Mouse (Mus musculus): ENCODE measurements around the gene Atp6v1e1. TPM values are rescaled to one million over a fixed set of nuclear protein-coding genes. Genes with fewer than 3 reads are reported as not detected.

Gene Atp6v1e1
- polyA plus RNA-seq, 1 experiment from 2014 or later: 92.3 TPM

- 85% methylated on average over 5 of the region's 5 CpGs for WGBS
- H3K27ac ChIP-seq (ENCODE audit: low read depth): no peak overlapping the region
- TF ChIP-seq CTCF (IDR thresholded peaks at IDR 0.05; ENCODE audit: low read depth): no peak
- H3K4me1 ChIP-seq (ENCODE audit: insufficient read depth): 0 out of 2 replicates have a peak, but pooled peaks cover 2% of the 10 kb centered on the region
- H3K4me2 ChIP-seq: no peak overlapping the region
- no peaks in the 10 kb centered on the region for H3K9me3 ChIP-seq (ENCODE audit: low read depth, low read length)
- DNase-seq (no peak), ATAC-seq (ENCODE audit: insufficient read depth) (no peak)
- H3K27me3 ChIP-seq (ENCODE audit: insufficient read depth, low read length): no peaks in the 10 kb centered on the region
- H3K36me3 ChIP-seq (ENCODE audit: insufficient read depth): no peaks in the 10 kb centered on the region
- H3K9ac ChIP-seq: no peak overlapping the region
- no peak overlapping the region for H3K4me3 ChIP-seq (ENCODE audit: low read depth, low read length)
These were observed 19.2 kb upstream of the Atp6v1e1 start for GRCm38 (mm10) chr6:120841754-120842153.

DNA sequence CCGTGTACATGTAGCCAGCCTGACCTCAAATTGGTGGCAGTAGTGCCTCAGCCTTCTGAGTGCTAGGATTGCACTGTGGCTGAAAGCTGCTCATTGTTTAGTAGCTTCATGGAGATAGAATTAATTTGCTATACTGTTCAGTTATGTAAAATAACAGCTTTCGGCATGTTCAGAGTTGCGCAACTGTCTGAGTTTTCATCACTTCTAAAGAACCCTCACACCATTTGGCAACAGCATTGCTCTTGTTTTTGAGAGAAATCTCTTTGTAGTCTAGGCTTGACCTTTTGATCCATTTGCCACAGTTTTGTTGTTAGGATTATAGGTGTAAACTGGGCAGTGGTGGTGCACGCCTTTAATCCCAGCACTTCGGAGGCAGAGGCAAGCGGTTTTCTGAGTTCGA lies 17.7 kb upstream of the Atp6v1e1 start:
- ATAC-seq (ENCODE audit: insufficient read depth): no peak
- no peak overlapping the region for H3K4me3 ChIP-seq (ENCODE audit: low read depth, low read length)
- no peaks in the 10 kb centered on the region for H3K27me3 ChIP-seq (ENCODE audit: insufficient read depth, low read length)
- H3K9ac ChIP-seq: no peak overlapping the region
- no peak for TF ChIP-seq CTCF (IDR thresholded peaks at IDR 0.05; ENCODE audit: low read depth)
- peaks cover 2% of the 10 kb centered on the region; the same call in 1 of the 2 replicates for H3K4me1 ChIP-seq (ENCODE audit: insufficient read depth)
- no peak overlapping the region for H3K4me2 ChIP-seq
- WGBS: 91% methylated on average over 7 of the region's 7 CpGs
- peak; percentile 12 for DNase-seq
- no peak overlapping the region for H3K27ac ChIP-seq (ENCODE audit: low read depth)
- H3K36me3 ChIP-seq (ENCODE audit: insufficient read depth): no peaks in the 10 kb centered on the region
- H3K9me3 ChIP-seq (ENCODE audit: low read depth, low read length): no peaks in the 10 kb centered on the region

GRCm38 (mm10) chr6:120837152-120837530 lies 14.5 kb upstream of the Atp6v1e1 start:
- DNase-seq: peak; percentile 15
- peak overlapping the region; percentile 76 for H3K4me2 ChIP-seq
- H3K9ac ChIP-seq: peak overlapping the region; percentile 98
- no peak overlapping the region for H3K27ac ChIP-seq (ENCODE audit: low read depth)
- 57% methylated on average over 1 of the region's 1 CpGs for WGBS
- H3K4me1 ChIP-seq (ENCODE audit: insufficient read depth): peaks cover 2% of the 10 kb centered on the region; the same call in 1 of the 2 replicates
- no peak for TF ChIP-seq CTCF (IDR thresholded peaks at IDR 0.05; ENCODE audit: low read depth)
- H3K4me3 ChIP-seq (ENCODE audit: low read depth, low read length): peak overlapping the region; percentile 86
- no peak for ATAC-seq (ENCODE audit: insufficient read depth)
- H3K9me3 ChIP-seq (ENCODE audit: low read depth, low read length): no peaks in the 10 kb centered on the region
- no peaks in the 10 kb centered on the region for H3K27me3 ChIP-seq (ENCODE audit: insufficient read depth, low read length)
- H3K36me3 ChIP-seq (ENCODE audit: insufficient read depth): no peaks in the 10 kb centered on the region

DNA sequence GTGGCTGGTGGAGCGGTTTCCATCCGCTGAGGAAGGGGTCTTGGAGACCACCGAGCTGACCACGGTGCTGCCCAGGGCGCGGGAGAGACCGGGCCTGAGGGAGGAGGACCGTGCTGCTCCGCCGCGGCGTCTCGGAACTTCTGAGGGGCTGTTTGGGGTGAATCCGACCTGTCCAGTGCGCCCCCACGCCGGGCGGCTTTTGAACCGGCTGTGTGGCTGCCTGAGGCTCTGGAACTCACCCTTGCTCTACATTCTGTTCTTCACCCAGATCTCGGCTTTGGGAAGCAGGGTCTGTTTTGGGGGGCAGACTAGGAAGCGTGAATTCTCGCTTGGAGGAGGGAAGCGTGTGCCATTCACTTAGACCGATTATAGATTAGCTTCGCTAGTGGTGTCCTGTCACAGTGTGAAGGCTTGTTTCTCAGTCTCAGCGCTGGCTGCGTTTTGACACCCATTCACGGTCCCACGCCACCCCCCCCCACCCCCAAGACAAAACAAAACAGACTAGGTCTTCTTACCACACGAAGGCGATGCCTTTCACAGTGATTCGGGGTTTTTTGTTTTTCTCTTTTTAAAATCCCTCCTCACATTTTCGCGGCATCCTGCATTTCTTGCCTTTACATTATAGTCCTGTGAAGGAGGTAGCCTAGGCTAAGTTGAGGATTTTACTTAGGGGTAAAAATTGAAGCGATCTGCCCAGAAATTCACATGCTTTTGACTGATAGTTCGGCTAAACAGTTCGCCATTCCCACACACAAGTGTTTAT lies 14.0 kb upstream of the Atp6v1e1 start:
- peak overlapping the region; percentile 96 for H3K27ac ChIP-seq (ENCODE audit: low read depth)
- H3K4me3 ChIP-seq (ENCODE audit: low read depth, low read length): peak overlapping the region; percentile 86
- peaks cover 2% of the 10 kb centered on the region; the same call in 1 of the 2 replicates for H3K4me1 ChIP-seq (ENCODE audit: insufficient read depth)
- no peaks in the 10 kb centered on the region for H3K27me3 ChIP-seq (ENCODE audit: insufficient read depth, low read length)
- no peaks in the 10 kb centered on the region for H3K36me3 ChIP-seq (ENCODE audit: insufficient read depth)
- peak overlapping the region; percentile 76 for H3K4me2 ChIP-seq
- WGBS: under 1% methylated on average over 37 of the region's 37 CpGs
- H3K9ac ChIP-seq: peak overlapping the region; percentile 98
- TF ChIP-seq CTCF (IDR thresholded peaks at IDR 0.05; ENCODE audit: low read depth): no peak
- no peaks in the 10 kb centered on the region for H3K9me3 ChIP-seq (ENCODE audit: low read depth, low read length)
- DNase-seq (no peak), ATAC-seq (ENCODE audit: insufficient read depth) (peak; percentile 76)

DNA sequence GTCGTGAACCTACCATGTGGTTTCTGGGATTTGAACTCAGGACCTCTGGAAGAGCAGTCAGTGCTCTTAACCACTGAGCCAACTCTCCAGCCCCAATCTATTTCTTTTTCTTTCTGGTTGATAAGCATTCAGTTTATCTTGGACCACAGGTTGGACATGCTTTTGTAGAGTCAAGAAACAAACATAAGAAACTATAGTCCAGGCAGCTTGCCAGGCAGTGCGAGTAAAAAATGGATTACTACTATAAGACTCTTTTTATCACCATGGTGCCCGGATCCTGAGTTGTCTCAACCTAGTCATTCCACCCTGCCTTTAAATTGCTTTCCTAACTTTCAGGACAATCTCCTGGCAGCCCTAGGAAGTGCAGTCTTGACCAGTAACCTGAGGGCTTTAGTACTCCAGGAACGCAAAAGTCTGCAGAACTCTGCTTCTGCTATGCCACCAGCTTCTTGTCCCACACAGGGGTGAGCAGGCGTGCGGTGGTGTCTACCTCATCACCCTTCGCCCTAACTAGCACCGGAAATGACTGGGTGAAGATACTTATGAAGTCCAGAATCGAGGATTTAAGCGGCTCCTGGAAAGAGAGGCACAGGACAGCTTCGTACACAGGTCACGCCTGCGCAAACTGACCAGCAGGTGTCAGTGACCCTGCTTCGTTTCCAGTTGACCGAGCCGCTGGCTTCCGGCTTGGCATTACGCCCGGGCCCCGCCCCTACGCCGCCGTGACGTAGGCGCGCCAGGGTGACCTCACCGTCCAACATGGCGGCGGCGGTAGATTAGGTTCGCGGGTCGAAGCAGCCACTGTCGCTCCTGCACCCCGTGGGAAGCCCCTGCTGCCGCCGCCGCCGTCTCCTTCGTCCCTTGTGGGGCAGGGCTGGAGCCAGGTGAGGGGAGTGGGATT lies 13.1 kb upstream of the Atp6v1e1 start, which contains the start of gene Bcl2l13:
Gene Bcl2l13 (plus strand): TSS at position 739 of the 901 bp plus-strand sequence.
- H3K36me3 ChIP-seq (ENCODE audit: insufficient read depth): no peaks in the 10 kb centered on the region
- H3K9me3 ChIP-seq (ENCODE audit: low read depth, low read length): no peaks in the 10 kb centered on the region
- DNase-seq (peak; percentile 95), ATAC-seq (ENCODE audit: insufficient read depth) (peak; percentile 92)
- no peaks in the 10 kb centered on the region for H3K27me3 ChIP-seq (ENCODE audit: insufficient read depth, low read length)
- peak within 1 kb of the TSS; percentile 76 for H3K4me2 ChIP-seq
- peaks cover 2% of the 10 kb centered on the region; the same call in 1 of the 2 replicates for H3K4me1 ChIP-seq (ENCODE audit: insufficient read depth)
- 4% methylated on average over 40 of the region's 40 CpGs for WGBS
- peak; percentile 64 for TF ChIP-seq CTCF (IDR thresholded peaks at IDR 0.05; ENCODE audit: low read depth)
- H3K27ac ChIP-seq (ENCODE audit: low read depth): peak within 1 kb of the TSS; percentile 96
- peak within 1 kb of the TSS; percentile 86 for H3K4me3 ChIP-seq (ENCODE audit: low read depth, low read length)
- H3K9ac ChIP-seq: peak within 1 kb of the TSS; percentile 98

GRCm38 (mm10) chr6:120834766-120835321 lies 12.3 kb upstream of the Atp6v1e1 start:
- H3K4me3 ChIP-seq (ENCODE audit: low read depth, low read length): no peak overlapping the region
- no peak for TF ChIP-seq CTCF (IDR thresholded peaks at IDR 0.05; ENCODE audit: low read depth)
- peaks cover 2% of the 10 kb centered on the region; the same call in 1 of the 2 replicates for H3K4me1 ChIP-seq (ENCODE audit: insufficient read depth)

More at GRCm38 (mm10) chr6:120834766-120835321, 12.3 kb upstream of the Atp6v1e1 start:
- Histone ChIP-seq H3K4me2 (no peak overlapping the region), H3K27me3 (ENCODE audit: insufficient read depth, low read length) (no peaks in the 10 kb centered on the region), H3K9ac (no peak overlapping the region), H3K9me3 (ENCODE audit: low read depth, low read length) (no peaks in the 10 kb centered on the region), H3K27ac (ENCODE audit: low read depth) (no peak overlapping the region), H3K36me3 (ENCODE audit: insufficient read depth) (no peaks in the 10 kb centered on the region)
- ATAC-seq (ENCODE audit: insufficient read depth) (no peak), DNase-seq (no peak)
- WGBS: 52% methylated on average over 4 of the region's 4 CpGs
